Mouse (Mus musculus): ENCODE data around the gene Slc6a21. TPM values are rescaled to one million over a fixed set of nuclear protein-coding genes. Genes with fewer than 3 reads are reported as not detected.

The Slc6a21 gene
- polyA plus RNA-seq, 1 experiment from 2014 or later = not detected

DNA sequence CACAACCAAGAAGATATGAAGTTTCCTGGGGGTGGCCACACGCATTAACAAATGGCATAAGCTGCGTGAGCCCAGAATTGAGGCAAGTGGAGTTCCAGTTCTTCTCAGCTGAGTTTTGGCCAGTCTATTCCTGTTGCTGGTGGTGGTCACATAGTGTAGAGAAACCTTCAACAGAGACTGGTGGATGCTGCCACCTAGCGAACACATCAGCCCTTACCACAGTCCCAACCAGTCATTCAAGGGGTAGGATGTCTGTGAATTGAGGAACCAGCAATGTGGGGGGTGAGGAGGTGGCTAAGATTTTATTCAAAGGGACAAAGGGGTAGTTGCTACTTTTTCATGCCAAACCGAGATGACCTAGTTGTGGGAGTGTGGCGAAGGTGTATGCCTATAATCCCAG, 22.4 kb downstream of the Slc6a21 start:
- H3K27me3 ChIP-seq = peaks cover 18% of the 10 kb centered on the region
- ChIA-PET POLR2A (no interaction called here), CTCF (interaction anchor here (0.9 to 5.7 kb wide), 12 partner anchors 8 to 137 kb away, joined by 3 to 44 read pairs (median 6); partner anchors contain the start of genes Kcna7, Slc17a7 and Slc6a21)
- no peak for DNase-seq (ENCODE audit: low read depth, low spot score)
- no peak for ATAC-seq
- in situ Hi-C loops (cut with MboI; ENCODE audit: low pct_unique_long_range_greater_than_20kb) = loop anchor here (10.0 kb wide), 1 partner anchor 105 kb away; the partner anchor contains the start of gene Kcna7
- peak; percentile 60 for TF ChIP-seq CTCF (IDR thresholded peaks at IDR 0.05)

DNA sequence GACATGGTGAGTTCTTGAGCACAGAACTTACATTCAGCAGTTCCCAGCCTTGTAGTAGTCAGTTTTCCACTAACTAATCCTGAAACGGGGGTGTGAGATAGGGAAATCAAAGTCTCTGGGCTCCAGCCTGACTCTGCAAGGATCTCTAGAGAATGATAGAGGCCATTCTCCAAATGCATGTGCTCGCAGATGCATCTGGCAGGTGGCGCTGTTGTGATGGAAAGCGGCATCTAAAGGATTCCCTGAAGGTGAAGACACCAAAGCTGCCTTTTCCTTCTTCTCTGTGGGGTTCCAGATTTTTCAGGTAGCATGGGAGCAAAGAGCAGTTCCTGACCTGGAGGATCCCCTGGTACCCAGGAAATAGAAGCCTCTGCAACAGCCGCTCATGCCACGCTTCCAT, 23.0 kb downstream of the Slc6a21 start:
- ATAC-seq = no peak
- H3K27me3 ChIP-seq = peaks cover 13% of the 10 kb centered on the region
- peak; percentile 87 for TF ChIP-seq CTCF (IDR thresholded peaks at IDR 0.05)
- ChIA-PET POLR2A (interaction anchor here (0.7 kb wide), 1 partner anchor 10 kb away, joined by 3 read pairs; no protein-coding TSS in a partner anchor), CTCF (interaction anchor here (0.9 to 5.7 kb wide), 13 partner anchors 9 to 145 kb away, joined by 3 to 44 read pairs (median 5); partner anchors contain the start of genes Kcna7, Slc17a7 and Slc6a21)
- DNase-seq (ENCODE audit: low read depth, low spot score) = no peak
- in situ Hi-C loops (cut with MboI; ENCODE audit: low pct_unique_long_range_greater_than_20kb) = loop anchor here (10.0 kb wide), 1 partner anchor 105 kb away; the partner anchor contains the start of gene Kcna7

DNA sequence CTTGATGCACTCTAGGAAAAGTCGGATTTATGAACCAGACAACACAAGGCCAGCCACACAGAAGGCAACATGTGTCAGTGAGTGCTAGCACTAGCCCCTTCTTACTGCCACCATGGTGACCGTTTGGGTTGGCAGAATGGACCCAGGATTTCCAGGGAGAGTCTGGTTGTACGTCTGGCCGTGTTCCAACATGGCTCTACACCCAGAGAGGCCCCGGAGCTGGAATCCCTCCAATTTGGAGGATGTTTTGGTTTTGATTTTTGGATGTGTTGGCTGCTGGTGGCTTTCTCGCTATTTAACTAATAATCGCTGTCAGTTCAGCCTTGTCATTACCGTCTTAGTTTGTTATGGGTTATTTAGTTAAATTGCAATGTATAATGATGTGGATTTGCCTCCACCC, 25.3 kb downstream of the Slc6a21 start:
- in situ Hi-C loops (cut with MboI; ENCODE audit: low pct_unique_long_range_greater_than_20kb) = loop anchor here (10.0 kb wide), 1 partner anchor 102 kb away; the partner anchor contains the start of gene Kcna7
- POLR2A ChIA-PET = no interaction called here
- CTCF ChIA-PET = interaction anchor here (1.7 kb wide), 1 partner anchor 25 kb away, joined by 4 read pairs; the partner anchor contains the start of gene Slc6a21
- no peak for TF ChIP-seq CTCF (IDR thresholded peaks at IDR 0.05)
- ATAC-seq (no peak), DNase-seq (ENCODE audit: low read depth, low spot score) (no peak)
- H3K27me3 ChIP-seq = no peaks in the 10 kb centered on the region

DNA sequence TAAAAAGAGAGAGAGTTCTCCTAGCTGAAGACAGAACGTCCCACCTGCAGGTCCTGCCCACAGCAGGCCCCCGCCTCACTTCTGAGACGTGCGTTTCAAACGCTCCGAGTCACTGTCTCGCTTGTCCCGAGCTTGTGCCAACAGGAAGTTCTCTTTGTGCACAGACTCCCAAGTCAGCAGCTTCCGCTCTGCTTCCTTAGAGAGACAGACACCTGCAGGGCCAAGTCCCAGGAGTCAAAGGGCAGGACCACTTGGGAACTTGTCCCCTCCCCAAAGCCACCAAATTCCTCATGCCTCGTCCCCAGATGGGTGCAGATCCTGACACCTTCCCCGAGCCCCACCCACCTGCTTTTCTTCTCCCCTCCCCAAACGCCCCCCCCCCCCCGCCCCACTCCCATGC, 27.6 kb downstream of the Slc6a21 start:
- CTCF ChIA-PET = interaction anchor here (0.9 to 4.2 kb wide), 5 partner anchors 9 to 36 kb away, joined by 3 to 28 read pairs (median 4); partner anchors contain the start of gene Slc6a21
- DNase-seq (ENCODE audit: low read depth, low spot score) (no peak), ATAC-seq (no peak)
- no peak for TF ChIP-seq CTCF (IDR thresholded peaks at IDR 0.05)
- no peaks in the 10 kb centered on the region for H3K27me3 ChIP-seq
- in situ Hi-C loops (cut with MboI; ENCODE audit: low pct_unique_long_range_greater_than_20kb) = loop anchor here (5.0 to 10.0 kb wide), 2 partner anchors 37 to 100 kb away; partner anchors contain the start of gene Kcna7
- POLR2A ChIA-PET = no interaction called here

DNA sequence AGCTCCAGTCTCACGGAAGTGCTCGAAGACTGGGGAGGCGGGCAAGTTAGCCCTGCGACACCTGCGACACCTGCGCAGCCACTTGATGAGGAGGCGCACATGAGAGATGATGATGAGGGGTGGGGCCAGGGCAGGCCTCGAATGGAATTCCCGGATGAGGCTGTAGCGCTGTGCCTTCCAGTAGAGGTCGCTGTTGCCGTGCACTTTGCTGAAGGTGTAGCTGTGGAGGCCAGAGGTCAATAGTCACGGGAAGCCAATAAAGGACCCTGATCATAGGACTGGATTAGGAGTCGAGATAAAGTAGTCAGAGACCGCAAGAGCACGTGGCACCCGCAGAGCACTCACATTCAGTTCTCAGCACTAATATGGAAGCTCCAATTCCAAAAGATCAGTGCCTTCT, 28.0 kb downstream of the Slc6a21 start:
- no peak for DNase-seq (ENCODE audit: low read depth, low spot score)
- no peak for ATAC-seq
- TF ChIP-seq CTCF (IDR thresholded peaks at IDR 0.05) = peak; percentile 77
- in situ Hi-C loops (cut with MboI; ENCODE audit: low pct_unique_long_range_greater_than_20kb) = loop anchor here (5.0 to 10.0 kb wide), 2 partner anchors 37 to 100 kb away; partner anchors contain the start of gene Kcna7
- no peaks in the 10 kb centered on the region for H3K27me3 ChIP-seq
- CTCF ChIA-PET = interaction anchor here (0.8 to 4.2 kb wide), 6 partner anchors 9 to 67 kb away, joined by 3 to 28 read pairs (median 4); partner anchors contain the start of gene Slc6a21
- POLR2A ChIA-PET = no interaction called here

DNA sequence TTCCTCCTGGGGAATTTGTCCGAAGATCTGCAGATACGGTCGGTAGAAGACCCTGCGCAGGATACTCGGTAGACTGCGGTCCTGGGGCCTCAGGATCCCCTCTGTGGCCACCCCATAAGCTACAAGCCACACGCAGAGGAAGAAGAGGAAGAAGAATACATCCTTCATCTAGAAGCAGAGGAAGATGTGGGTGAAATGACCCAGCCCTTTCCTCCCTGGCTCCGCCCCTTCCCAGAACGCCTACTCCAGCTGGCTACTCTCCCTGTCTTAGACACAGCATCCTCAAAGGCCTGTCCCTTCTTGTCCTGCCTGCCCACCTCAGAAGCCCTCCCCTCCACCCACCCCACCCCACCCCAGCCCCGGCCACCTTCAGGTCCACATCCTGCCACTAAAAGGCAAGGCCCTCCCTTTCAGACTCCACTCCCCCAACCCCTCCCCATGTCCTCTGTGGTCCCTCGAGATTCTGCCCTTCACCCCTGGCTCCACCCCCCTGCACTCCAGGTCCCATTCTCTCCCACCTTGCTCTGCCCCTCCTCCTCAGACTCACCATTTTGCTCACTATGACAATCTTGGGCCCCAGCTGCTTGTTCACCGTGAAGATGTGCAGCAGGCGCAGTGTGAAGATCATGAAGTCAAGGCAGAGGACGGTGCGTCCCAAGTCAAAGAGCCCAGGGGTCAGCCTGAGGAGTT, 31.4 kb downstream of the Slc6a21 start:
- no peak for ATAC-seq
- no peaks in the 10 kb centered on the region for H3K27me3 ChIP-seq
- CTCF ChIA-PET = interaction anchor here (0.9 to 3.5 kb wide), 5 partner anchors 9 to 87 kb away, joined by 3 to 24 read pairs (median 3); partner anchors contain the start of gene Snrnp70
- no peak for DNase-seq (ENCODE audit: low read depth, low spot score)
- POLR2A ChIA-PET = no interaction called here
- in situ Hi-C loops (cut with MboI; ENCODE audit: low pct_unique_long_range_greater_than_20kb) = loop anchor here (5.0 to 10.0 kb wide), 2 partner anchors 34 to 96 kb away; partner anchors contain the start of gene Kcna7
- TF ChIP-seq CTCF (IDR thresholded peaks at IDR 0.05) = no peak

DNA sequence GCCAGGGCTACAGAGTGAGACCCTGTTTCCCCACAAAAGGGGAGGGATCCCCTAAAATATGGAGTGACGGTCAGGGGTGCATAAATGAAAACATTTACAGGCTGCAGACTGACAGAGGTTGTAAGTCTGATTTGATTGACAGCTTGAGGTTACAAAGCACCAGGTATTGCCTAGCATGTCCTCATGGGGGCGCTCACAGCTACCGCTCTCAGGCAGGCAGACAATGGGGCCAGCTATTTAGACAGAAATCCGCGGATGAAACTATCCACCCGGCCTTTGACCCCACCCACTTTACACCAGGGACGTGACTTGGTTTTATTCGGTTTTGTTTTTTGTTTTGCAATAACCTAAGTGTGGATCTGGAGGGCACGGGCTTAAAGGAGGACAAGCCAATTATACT, 32.1 kb downstream of the Slc6a21 start:
- H3K27me3 ChIP-seq = no peaks in the 10 kb centered on the region
- no peak for DNase-seq (ENCODE audit: low read depth, low spot score)
- ATAC-seq = no peak
- TF ChIP-seq CTCF (IDR thresholded peaks at IDR 0.05) = peak; percentile 82
- CTCF ChIA-PET = interaction anchor here (0.9 to 3.5 kb wide), 7 partner anchors 9 to 86 kb away, joined by 3 to 24 read pairs (median 3); partner anchors contain the start of gene Snrnp70
- POLR2A ChIA-PET = no interaction called here
- in situ Hi-C loops (cut with MboI; ENCODE audit: low pct_unique_long_range_greater_than_20kb) = loop anchor here (5.0 to 10.0 kb wide), 2 partner anchors 33 to 95 kb away; partner anchors contain the start of gene Kcna7

DNA sequence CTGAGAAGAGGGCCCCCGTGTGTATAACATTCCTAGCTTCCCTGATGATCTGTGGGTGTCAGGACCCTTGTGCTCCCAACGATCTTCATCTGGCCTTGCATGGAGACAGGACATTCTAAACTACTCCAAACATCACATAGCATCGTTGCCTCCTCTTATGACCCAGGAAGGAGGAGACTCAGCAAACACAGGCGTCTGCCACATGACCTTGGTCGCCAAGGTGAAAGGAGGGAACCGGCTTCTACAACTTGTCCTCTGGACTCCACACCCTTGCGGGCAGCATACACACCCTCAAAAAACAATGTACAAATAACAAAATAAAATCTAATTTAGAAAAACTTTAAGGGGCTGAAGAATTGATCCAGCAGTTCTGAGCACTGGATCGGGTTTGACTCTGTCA, 34.7 kb downstream of the Slc6a21 start:
- no peak for TF ChIP-seq CTCF (IDR thresholded peaks at IDR 0.05)
- H3K27me3 ChIP-seq = no peaks in the 10 kb centered on the region
- ChIA-PET POLR2A (interaction anchor here (0.7 kb wide), 2 partner anchors 26 to 295 kb away, joined by 3 read pairs; no protein-coding TSS in a partner anchor), CTCF (interaction anchor here (1.8 to 2.1 kb wide), 2 partner anchors 29 to 35 kb away, joined by 5 to 11 read pairs; partner anchors contain the start of gene Slc6a21)
- ATAC-seq = no peak
- no peak for DNase-seq (ENCODE audit: low read depth, low spot score)
- in situ Hi-C loops (cut with MboI; ENCODE audit: low pct_unique_long_range_greater_than_20kb) = no loop called here

DNA sequence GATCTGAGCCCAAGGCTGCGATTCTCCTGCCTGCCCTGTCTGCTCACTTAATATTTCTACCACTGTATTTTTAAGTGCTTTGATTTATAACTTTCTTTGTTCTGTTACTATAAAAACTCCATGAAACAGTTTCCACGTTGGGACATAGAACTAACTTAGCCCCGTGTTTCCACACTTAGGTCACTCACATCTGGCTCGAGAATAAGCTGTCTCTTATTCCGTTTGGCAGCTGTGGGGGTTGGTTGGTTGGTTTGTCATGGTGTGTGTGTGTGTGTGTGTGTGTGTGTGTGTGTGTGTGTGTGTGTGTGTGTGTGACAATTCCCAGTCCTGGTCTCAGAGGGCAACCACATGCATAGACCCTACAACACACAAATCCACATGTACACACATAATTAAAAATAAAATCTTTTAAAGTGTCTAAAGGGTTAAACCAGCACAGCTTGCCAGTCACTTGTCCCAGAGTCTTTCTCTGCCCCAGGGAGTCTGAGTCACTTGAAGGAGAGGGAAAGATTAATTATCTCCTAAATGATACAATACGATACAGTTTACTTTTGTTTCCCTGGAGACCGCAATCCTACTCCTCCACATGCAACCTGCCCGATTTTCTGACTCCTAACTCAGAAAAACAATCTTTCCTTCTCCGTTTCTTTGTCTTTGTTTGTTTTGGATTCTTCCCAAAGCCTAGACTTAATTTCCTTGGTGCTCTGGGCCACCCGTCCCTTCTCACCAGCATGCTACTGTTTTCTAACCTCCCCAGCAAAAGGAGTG, 35.6 kb downstream of the Slc6a21 start:
- H3K27me3 ChIP-seq = no peaks in the 10 kb centered on the region
- DNase-seq (ENCODE audit: low read depth, low spot score) (peak; percentile 59), ATAC-seq (peak; percentile 66)
- POLR2A ChIA-PET = interaction anchor here (0.5 to 0.8 kb wide), 3 partner anchors 21 to 294 kb away, joined by 3 to 5 read pairs (median 4); no protein-coding TSS in a partner anchor
- TF ChIP-seq CTCF (IDR thresholded peaks at IDR 0.05) = no peak
- CTCF ChIA-PET = interaction anchor here (1.8 to 2.1 kb wide), 2 partner anchors 28 to 36 kb away, joined by 5 to 11 read pairs; partner anchors contain the start of gene Slc6a21
- in situ Hi-C loops (cut with MboI; ENCODE audit: low pct_unique_long_range_greater_than_20kb) = no loop called here

DNA sequence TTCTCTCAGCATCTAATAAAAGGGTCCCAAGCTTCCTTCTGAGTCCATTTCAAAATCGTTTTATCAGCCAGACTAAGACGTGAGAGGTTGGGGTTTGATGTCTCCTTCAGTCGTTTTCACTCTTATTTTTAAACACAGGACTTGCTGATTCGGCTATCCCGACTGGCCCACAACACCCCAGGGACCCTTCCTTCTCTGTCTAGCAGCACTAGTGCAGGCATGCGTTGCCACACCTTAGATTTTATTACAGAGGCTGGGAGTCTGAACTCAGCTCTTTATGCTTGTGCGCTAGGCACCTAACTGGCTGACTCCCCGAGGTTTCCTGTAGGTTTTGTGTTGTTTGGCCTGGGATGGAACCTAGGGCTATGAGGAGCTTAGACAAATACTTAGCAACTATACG, 36.2 kb downstream of the Slc6a21 start:
- ATAC-seq = peak; percentile 48
- no peak for DNase-seq (ENCODE audit: low read depth, low spot score)
- no peak for TF ChIP-seq CTCF (IDR thresholded peaks at IDR 0.05)
- in situ Hi-C loops (cut with MboI; ENCODE audit: low pct_unique_long_range_greater_than_20kb) = no loop called here
- no peaks in the 10 kb centered on the region for H3K27me3 ChIP-seq
- ChIA-PET POLR2A (interaction anchor here (0.8 kb wide), 1 partner anchor 27 kb away, joined by 5 read pairs; no protein-coding TSS in a partner anchor), CTCF (interaction anchor here (2.1 kb wide), 1 partner anchor 28 kb away, joined by 11 read pairs; no protein-coding TSS in a partner anchor)

All from Patski (cell line).